Mouse (Mus musculus) heart, adult 18-20 months (tissue): Measurements from ENCODE around the gene Wnt9b. TPM values are rescaled to one million over a fixed set of nuclear protein-coding genes. Genes with fewer than 3 reads are reported as not detected.

ENCODE experiments used
- DNase-seq, 2 experiments: peaks; one replicate each; pipeline ENCODE4 v3.0.0; 2021 to 2022; ENCODE audit warnings: mixed read lengths in 1 of 2
- total RNA-seq, 2 experiments: library from RNA; stranded (reverse); gene quantifications; 2 replicates each; pipeline ENCODE4 v1.2.3; 2021

Gene Wnt9b
- total RNA-seq, 2 experiments from 2014 or later, result 0.77 to 0.79 TPM

- DNase-seq, result no peak
Observed at GRCm38 (mm10) chr11:103683667-103684334, 65.8 kb downstream of the Wnt9b start.

Other genes with a start within 250 kb of the Wnt9b start
- not detected for gene Lrrc37a, start 245.2 kb downstream of the Wnt9b start, total RNA-seq
- not detected for gene Gm884, start 128.7 kb downstream of the Wnt9b start, total RNA-seq
- not detected for gene Lyzl6, start 110.9 kb downstream of the Wnt9b start, total RNA-seq
- gene Rprml, start 100.3 kb downstream of the Wnt9b start, total RNA-seq, result not detected
- 10 to 100 TPM; 31.1 to 32.8 TPM for gene Gosr2, start 51.9 kb downstream of the Wnt9b start, total RNA-seq
- gene Wnt3, start 24.3 kb upstream of the Wnt9b start, total RNA-seq, result not detected
- gene Nsf, start 204.2 kb upstream of the Wnt9b start, total RNA-seq, result 10 to 100 TPM; 23.8 to 33.2 TPM
- gene Arf2, start 216.9 kb upstream of the Wnt9b start, total RNA-seq, result 10 to 100 TPM; 24.2 to 30.8 TPM